In the genomic region with DNA sequence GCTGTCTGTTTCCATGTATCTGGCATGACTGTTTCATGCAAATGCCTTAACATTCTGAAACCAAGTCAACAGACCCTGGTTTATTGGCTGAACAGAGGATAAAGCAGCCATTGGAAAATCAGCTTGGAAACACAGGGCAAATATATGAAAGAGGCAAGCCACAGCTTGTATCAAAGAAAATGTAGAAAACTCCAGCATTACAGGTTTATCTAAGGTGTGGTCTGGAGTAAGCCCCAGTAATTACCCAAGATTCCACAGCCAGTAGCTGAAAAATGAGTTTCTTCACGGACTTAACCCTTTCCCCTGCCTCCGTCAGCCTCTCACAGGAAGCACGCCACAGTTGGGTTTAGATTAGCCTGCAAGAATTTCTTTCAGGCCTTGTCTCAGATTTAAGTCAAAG, we compare ENCODE assay signal across 10 mouse cellular contexts.
"Had no signal": no experiment of that assay in that cellular context is flagged by ENCODE, and none has a peak within 500 bp of the region (broad histone marks: within the 10 kb centered on the region; RNA-seq: fewer than 3 reads in every experiment).

No protein-coding gene starts in this region.

- H3K9me3 ChIP-seq: kidney, embryonic 15.5 days; midbrain, embryonic 13.5 days; neural tube, embryonic 12.5 days had no signal

- H3K27ac ChIP-seq: kidney, embryonic 15.5 days; left cerebral cortex, adult 2 months; liver, embryonic 14.5 days; midbrain, embryonic 13.5 days; neural tube, embryonic 12.5 days had no signal

- H3K4me2 ChIP-seq: kidney, embryonic 15.5 days; midbrain, embryonic 13.5 days; neural tube, embryonic 12.5 days had no signal

- H3K27me3 ChIP-seq: kidney, embryonic 15.5 days; midbrain, embryonic 13.5 days; neural tube, embryonic 12.5 days had no signal

- H3K4me1 ChIP-seq: kidney, embryonic 15.5 days; midbrain, embryonic 13.5 days; neural tube, embryonic 12.5 days had no signal

- H3K4me3 ChIP-seq: kidney, embryonic 15.5 days; left cerebral cortex, adult 2 months; midbrain, embryonic 13.5 days; myocyte; neural tube, embryonic 12.5 days had no signal

- ATAC-seq: intestine, embryonic 16.5 days; midbrain, embryonic 13.5 days had no signal

- DNase-seq: kidney, adult 2 months; kidney, postnatal 14 days; lung, adult 18-20 months had no signal

- H3K36me3 ChIP-seq: kidney, embryonic 15.5 days; midbrain, embryonic 13.5 days; neural tube, embryonic 12.5 days had no signal

- H3K9ac ChIP-seq: kidney, embryonic 15.5 days; liver, embryonic 14.5 days; midbrain, embryonic 13.5 days; neural tube, embryonic 12.5 days had no signal
